Mouse (Mus musculus) embryonic facial prominence, embryonic 13.5 days (tissue): Measurements from ENCODE around the gene Six3. TPM values are rescaled to one million over a fixed set of nuclear protein-coding genes. Genes with fewer than 3 reads are reported as not detected.
A peak's percentile ranks its signal among the peaks of the same experiment; 100 is the strongest.

Experiments
- ATAC-seq: fragments of 200-750 bp; cut with Nextera tagmentation; 2 replicates; pipeline ENCODE4 v1.8.0; 2017; ENCODE audit warnings: low read depth; ENCODE audit not compliant: insufficient number of reproducible peaks, insufficient read depth, low FRiP score, low TSS enrichment
- H3K27ac ChIP-seq: fragments of 300-500 bp; sonication (generic); 2 replicates; pipeline ENCODE4 v1.5.1; 2015; ENCODE audit warnings: moderate library complexity, mild to moderate bottlenecking, inconsistent platforms
- H3K27me3 ChIP-seq: fragments of 300-500 bp; sonication (generic); 2 replicates; pipeline ENCODE4 v1.6.1; 2015; ENCODE audit warnings: mild to moderate bottlenecking, inconsistent platforms
- H3K36me3 ChIP-seq: fragments of 300-500 bp; sonication (generic); 2 replicates; pipeline ENCODE4 v1.6.1; 2015; ENCODE audit warnings: mild to moderate bottlenecking, inconsistent platforms
- H3K4me1 ChIP-seq: fragments of 300-500 bp; sonication (generic); 2 replicates; pipeline ENCODE4 v1.6.1; 2015; ENCODE audit warnings: inconsistent platforms
- H3K4me2 ChIP-seq: fragments of 300-500 bp; sonication (generic); 2 replicates; pipeline ENCODE4 v1.6.1; 2015; ENCODE audit warnings: moderate library complexity, mild to moderate bottlenecking, inconsistent platforms
- H3K4me3 ChIP-seq: fragments of 300-500 bp; sonication (generic); 2 replicates; pipeline ENCODE4 v1.5.1; 2015; ENCODE audit warnings: mild to moderate bottlenecking, inconsistent platforms
- H3K9ac ChIP-seq: fragments of 300-500 bp; sonication (generic); 2 replicates; pipeline ENCODE4 v1.6.1; 2015; ENCODE audit warnings: mild to moderate bottlenecking, inconsistent platforms
- H3K9me3 ChIP-seq: fragments of 300-500 bp; sonication (generic); 2 replicates; pipeline ENCODE4 v1.6.1; 2016; ENCODE audit warnings: inconsistent platforms
- WGBS: fragments of 180-500 bp; shearing (Covaris S2); methylation state at CpG from one replicate; pipeline ENCODE4 v1.1.7; 2015; ENCODE audit warnings: mixed read lengths; 5-methylcytosine and 5-hydroxymethylcytosine counted together
- polyA plus RNA-seq: library from polyadenylated mRNA; unstranded; fragments of >200 nt; fragmentation: Nextera tagmentation; extraction: Ambion mirVana; gene quantifications from 2 replicates; pipeline ENCODE4 v1.2.1, GENCODE M21; 2015

The Six3 gene
- polyA plus RNA-seq: 4.5 and 8.3 TPM in 2 replicates

- Histone ChIP-seq H3K27ac (no peak within 1 kb of the TSS), H3K4me1 (peaks cover 28% of the 10 kb centered on the region), H3K4me2 (peak within 1 kb of the TSS; percentile 62), H3K36me3 (no peaks in the 10 kb centered on the region), H3K4me3 (peak within 1 kb of the TSS; percentile 45), H3K9ac (peak within 1 kb of the TSS; percentile 67), H3K9me3 (no peaks in the 10 kb centered on the region), H3K27me3 (peaks cover 100% of the 10 kb centered on the region)
- WGBS: under 1% methylated on average over 26 of the region's 30 CpGs
- no peak for ATAC-seq
These were observed at the start of gene Six3 for GRCm38 (mm10) chr17:85613266-85613860. Gene Six3 (plus strand): TSS chr17:85613608.

- H3K9ac ChIP-seq: no peak overlapping the region
- no peaks in the 10 kb centered on the region for H3K27me3 ChIP-seq
- H3K4me3 ChIP-seq: no peak overlapping the region
- H3K36me3 ChIP-seq: no peaks in the 10 kb centered on the region
- H3K4me1 ChIP-seq: peaks cover 4% of the 10 kb centered on the region; the same call in 1 of the 2 replicates
- ATAC-seq: no peak
- 69% methylated on average over 7 of the region's 7 CpGs for WGBS
- H3K4me2 ChIP-seq: no peak overlapping the region
- H3K9me3 ChIP-seq: no peaks in the 10 kb centered on the region
- no peak overlapping the region for H3K27ac ChIP-seq
These were observed 49.3 kb upstream of the Six3 start for GRCm38 (mm10) chr17:85564107-85564506.

GRCm38 (mm10) chr17:85574023-85574422, 39.4 kb upstream of the Six3 start:
- no peak overlapping the region for H3K9ac ChIP-seq
- no peaks in the 10 kb centered on the region for H3K36me3 ChIP-seq
- H3K4me1 ChIP-seq: no peaks in the 10 kb centered on the region
- ATAC-seq: no peak
- no peaks in the 10 kb centered on the region for H3K9me3 ChIP-seq
- H3K27ac ChIP-seq: no peak overlapping the region
- no peak overlapping the region for H3K4me3 ChIP-seq
- 90% methylated on average over 3 of the region's 3 CpGs for WGBS
- no peak overlapping the region for H3K4me2 ChIP-seq
- no peaks in the 10 kb centered on the region; the same call in 1 of the 2 replicates for H3K27me3 ChIP-seq

GRCm38 (mm10) chr17:85578290-85578689, 35.1 kb upstream of the Six3 start:
- Histone ChIP-seq H3K36me3 (no peaks in the 10 kb centered on the region), H3K27ac (no peak overlapping the region), H3K4me1 (no peaks in the 10 kb centered on the region), H3K27me3 (no peaks in the 10 kb centered on the region; the same call in 1 of the 2 replicates), H3K4me2 (no peak overlapping the region), H3K9me3 (no peaks in the 10 kb centered on the region), H3K9ac (no peak overlapping the region), H3K4me3 (no peak overlapping the region)
- ATAC-seq: no peak
- 75% methylated on average over 5 of the region's 5 CpGs for WGBS

- Histone ChIP-seq H3K36me3 (no peaks in the 10 kb centered on the region), H3K9ac (no peak overlapping the region), H3K9me3 (no peaks in the 10 kb centered on the region), H3K4me2 (no peak overlapping the region), H3K4me1 (no peaks in the 10 kb centered on the region), H3K27me3 (no peaks in the 10 kb centered on the region; the same call in 1 of the 2 replicates), H3K4me3 (no peak overlapping the region), H3K27ac (no peak overlapping the region)
- WGBS: 89% methylated on average over 10 of the region's 10 CpGs
- ATAC-seq: no peak
These were observed 34.1 kb upstream of the Six3 start for GRCm38 (mm10) chr17:85579350-85579749.

- no peak overlapping the region for H3K4me2 ChIP-seq
- H3K36me3 ChIP-seq: no peaks in the 10 kb centered on the region
- H3K4me3 ChIP-seq: no peak overlapping the region
- H3K9ac ChIP-seq: no peak overlapping the region
- no peak overlapping the region for H3K27ac ChIP-seq
- H3K27me3 ChIP-seq: no peaks in the 10 kb centered on the region; the same call in 1 of the 2 replicates
- no peaks in the 10 kb centered on the region for H3K9me3 ChIP-seq
- ATAC-seq: no peak
- no peaks in the 10 kb centered on the region for H3K4me1 ChIP-seq
- 86% methylated on average over 6 of the region's 6 CpGs for WGBS
These were observed 33.2 kb upstream of the Six3 start for GRCm38 (mm10) chr17:85580221-85580620.

GRCm38 (mm10) chr17:85584170-85584569, 29.2 kb upstream of the Six3 start:
- Histone ChIP-seq H3K4me3 (no peak overlapping the region), H3K4me2 (no peak overlapping the region), H3K9me3 (no peaks in the 10 kb centered on the region), H3K4me1 (no peaks in the 10 kb centered on the region), H3K9ac (no peak overlapping the region), H3K27me3 (no peaks in the 10 kb centered on the region), H3K36me3 (no peaks in the 10 kb centered on the region), H3K27ac (no peak overlapping the region)
- 86% methylated on average over 4 of the region's 4 CpGs for WGBS
- ATAC-seq: no peak

GRCm38 (mm10) chr17:85584573-85584972, 28.8 kb upstream of the Six3 start:
- WGBS: 45% methylated on average over 7 of the region's 7 CpGs
- H3K27me3 ChIP-seq: no peaks in the 10 kb centered on the region
- no peaks in the 10 kb centered on the region for H3K4me1 ChIP-seq
- H3K4me3 ChIP-seq: no peak overlapping the region
- no peak for ATAC-seq
- H3K9me3 ChIP-seq: no peaks in the 10 kb centered on the region
- no peak overlapping the region for H3K4me2 ChIP-seq
- no peak overlapping the region for H3K27ac ChIP-seq
- no peak overlapping the region for H3K9ac ChIP-seq
- H3K36me3 ChIP-seq: no peaks in the 10 kb centered on the region

GRCm38 (mm10) chr17:85585779-85586178, 27.6 kb upstream of the Six3 start:
- Histone ChIP-seq H3K9ac (no peak overlapping the region), H3K4me1 (no peaks in the 10 kb centered on the region), H3K4me3 (no peak overlapping the region), H3K9me3 (no peaks in the 10 kb centered on the region), H3K27ac (no peak overlapping the region), H3K36me3 (no peaks in the 10 kb centered on the region), H3K27me3 (no peaks in the 10 kb centered on the region), H3K4me2 (no peak overlapping the region)
- ATAC-seq: no peak
- 87% methylated on average over 5 of the region's 5 CpGs for WGBS

- 65% methylated on average over 6 of the region's 6 CpGs for WGBS
- H3K27ac ChIP-seq: no peak overlapping the region
- H3K9ac ChIP-seq: no peak overlapping the region
- H3K9me3 ChIP-seq: no peaks in the 10 kb centered on the region
- no peaks in the 10 kb centered on the region for H3K36me3 ChIP-seq
- no peaks in the 10 kb centered on the region for H3K4me1 ChIP-seq
- ATAC-seq: no peak
- H3K4me2 ChIP-seq: no peak overlapping the region
- no peak overlapping the region for H3K4me3 ChIP-seq
- H3K27me3 ChIP-seq: peaks cover 6% of the 10 kb centered on the region
These were observed 21.4 kb upstream of the Six3 start for GRCm38 (mm10) chr17:85591976-85592375.

GRCm38 (mm10) chr17:85595853-85596252, 17.6 kb upstream of the Six3 start:
- no peaks in the 10 kb centered on the region for H3K4me1 ChIP-seq
- no peak overlapping the region for H3K27ac ChIP-seq
- H3K4me3 ChIP-seq: no peak overlapping the region
- H3K9ac ChIP-seq: no peak overlapping the region
- H3K36me3 ChIP-seq: no peaks in the 10 kb centered on the region
- 72% methylated on average over 10 of the region's 10 CpGs for WGBS
- ATAC-seq: no peak
- no peaks in the 10 kb centered on the region for H3K9me3 ChIP-seq
- H3K27me3 ChIP-seq: peaks cover 13% of the 10 kb centered on the region
- H3K4me2 ChIP-seq: no peak overlapping the region

GRCm38 (mm10) chr17:85596341-85596890, 17.0 kb upstream of the Six3 start:
- H3K27ac ChIP-seq: no peak overlapping the region
- H3K36me3 ChIP-seq: no peaks in the 10 kb centered on the region
- no peak for ATAC-seq
- no peak overlapping the region for H3K4me2 ChIP-seq
- no peak overlapping the region for H3K4me3 ChIP-seq
- no peaks in the 10 kb centered on the region for H3K9me3 ChIP-seq
- 60% methylated on average over 6 of the region's 6 CpGs for WGBS
- peaks cover 18% of the 10 kb centered on the region for H3K27me3 ChIP-seq
- H3K9ac ChIP-seq: no peak overlapping the region
- no peaks in the 10 kb centered on the region for H3K4me1 ChIP-seq
